Mouse (Mus musculus): ENCODE results near the gene Gas2l3. TPM values are rescaled to one million over a fixed set of nuclear protein-coding genes. Genes with fewer than 3 reads are reported as not detected.

The Gas2l3 gene
- polyA plus RNA-seq, 1 experiment from 2014 or later: 28.8 TPM

DNA sequence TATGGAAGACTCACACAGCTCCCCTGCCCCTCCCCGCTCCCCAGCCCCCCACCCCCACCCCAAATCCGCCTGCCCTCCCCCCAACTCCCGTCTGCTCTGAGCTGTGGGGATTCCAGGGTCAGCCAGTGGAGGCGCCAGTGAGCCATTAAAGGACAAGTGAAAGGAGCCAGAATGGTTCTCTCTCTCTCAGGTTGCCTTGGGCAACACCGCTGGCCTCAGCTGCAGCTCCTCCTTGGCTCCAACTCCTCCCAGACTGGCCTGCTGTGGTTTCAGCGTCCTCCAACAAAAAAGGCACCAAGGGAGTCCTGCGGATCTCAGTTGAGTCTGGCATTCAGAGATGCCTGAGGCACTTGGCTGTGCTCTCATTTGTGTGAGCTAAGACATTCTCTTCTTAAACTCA lies 47.9 kb downstream of the Gas2l3 start:
- peak; percentile 45 for TF ChIP-seq CTCF (IDR thresholded peaks at IDR 0.05; ENCODE audit: low read depth)
- Histone ChIP-seq H3K9me3 (ENCODE audit: low read depth, low read length) (no peaks in the 10 kb centered on the region), H3K27me3 (ENCODE audit: insufficient read depth, low read length) (no peaks in the 10 kb centered on the region), H3K4me2 (0 out of 2 replicates have a peak overlapping the region, but pooled peaks have one; percentile 10), H3K4me1 (ENCODE audit: insufficient read depth) (no peaks in the 10 kb centered on the region), H3K9ac (no peak overlapping the region), H3K4me3 (ENCODE audit: low read depth, low read length) (no peak overlapping the region), H3K27ac (ENCODE audit: low read depth) (no peak overlapping the region), H3K36me3 (ENCODE audit: insufficient read depth) (no peaks in the 10 kb centered on the region)
- DNase-seq (peak; percentile 53), ATAC-seq (ENCODE audit: insufficient read depth) (no peak)
- WGBS: 3% methylated on average over 7 of the region's 7 CpGs

- no peak for TF ChIP-seq CTCF (IDR thresholded peaks at IDR 0.05; ENCODE audit: low read depth)
- Histone ChIP-seq H3K4me3 (ENCODE audit: low read depth, low read length) (no peak overlapping the region), H3K9ac (no peak overlapping the region), H3K9me3 (ENCODE audit: low read depth, low read length) (no peaks in the 10 kb centered on the region), H3K27me3 (ENCODE audit: insufficient read depth, low read length) (no peaks in the 10 kb centered on the region), H3K36me3 (ENCODE audit: insufficient read depth) (no peaks in the 10 kb centered on the region), H3K27ac (ENCODE audit: low read depth) (no peak overlapping the region), H3K4me1 (ENCODE audit: insufficient read depth) (no peaks in the 10 kb centered on the region), H3K4me2 (0 out of 2 replicates have a peak overlapping the region, but pooled peaks have one; percentile 10)
- 31% methylated on average over 7 of the region's 7 CpGs for WGBS
- no peak for DNase-seq
- ATAC-seq (ENCODE audit: insufficient read depth): no peak
Measured at GRCm38 (mm10) chr10:89395321-89395720, 48.4 kb downstream of the Gas2l3 start.

DNA sequence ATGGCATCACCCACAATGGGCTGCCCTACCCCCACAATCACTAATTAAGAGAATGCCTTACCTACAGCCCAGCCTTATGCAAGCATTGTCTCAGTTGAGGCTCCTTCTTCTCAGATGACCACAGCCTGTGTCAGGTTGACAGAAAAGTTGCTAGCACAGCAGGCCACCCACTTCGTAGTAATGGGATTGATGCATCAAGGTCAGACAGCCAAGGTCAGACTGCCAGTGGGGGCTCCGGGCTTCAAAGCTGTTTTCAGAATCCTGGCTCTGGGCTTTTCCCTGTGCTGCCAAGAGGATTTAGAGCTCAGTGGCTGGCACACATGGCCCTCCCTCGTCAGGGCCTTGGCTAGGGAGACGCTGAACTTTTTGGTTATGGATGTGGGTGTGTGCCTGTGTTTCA lies 51.1 kb downstream of the Gas2l3 start:
- WGBS: 35% methylated on average over 4 of the region's 4 CpGs
- TF ChIP-seq CTCF (IDR thresholded peaks at IDR 0.05; ENCODE audit: low read depth): no peak
- DNase-seq (no peak), ATAC-seq (ENCODE audit: insufficient read depth) (no peak)
- no peak overlapping the region for H3K27ac ChIP-seq (ENCODE audit: low read depth)
- no peak overlapping the region for H3K9ac ChIP-seq
- H3K27me3 ChIP-seq (ENCODE audit: insufficient read depth, low read length): no peaks in the 10 kb centered on the region
- H3K4me1 ChIP-seq (ENCODE audit: insufficient read depth): no peaks in the 10 kb centered on the region
- no peaks in the 10 kb centered on the region for H3K9me3 ChIP-seq (ENCODE audit: low read depth, low read length)
- no peaks in the 10 kb centered on the region for H3K36me3 ChIP-seq (ENCODE audit: insufficient read depth)
- no peak overlapping the region for H3K4me2 ChIP-seq
- H3K4me3 ChIP-seq (ENCODE audit: low read depth, low read length): no peak overlapping the region

DNA sequence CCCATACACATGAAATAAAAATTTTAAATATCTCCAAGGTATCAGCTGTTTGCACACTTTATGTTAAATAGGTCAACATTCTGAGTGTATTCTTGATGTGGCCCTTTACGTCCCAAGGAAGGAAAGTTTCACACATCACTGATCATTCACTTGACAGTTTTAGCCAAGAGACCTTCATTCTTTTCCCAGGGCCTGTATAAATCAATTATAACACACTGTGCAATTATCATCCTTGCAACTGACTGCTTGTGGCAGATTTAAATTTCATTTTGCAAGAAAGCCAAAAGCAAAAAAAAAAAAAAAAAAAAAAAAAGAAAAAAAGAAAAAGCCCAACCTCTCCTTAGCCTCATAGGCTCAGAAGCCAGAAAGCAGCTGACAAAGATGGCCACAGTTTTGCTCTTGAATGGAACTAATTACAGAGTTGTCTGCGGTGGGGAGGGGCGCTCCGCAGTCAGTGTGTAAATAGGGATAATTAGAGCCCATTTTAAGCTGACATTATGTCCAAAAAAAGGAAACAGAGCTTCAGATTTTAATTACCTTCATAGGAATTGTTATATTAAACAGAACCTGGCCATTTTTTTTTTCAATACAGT lies 52.1 kb downstream of the Gas2l3 start:
- DNase-seq (no peak), ATAC-seq (ENCODE audit: insufficient read depth) (no peak)
- TF ChIP-seq CTCF (IDR thresholded peaks at IDR 0.05; ENCODE audit: low read depth): no peak
- Histone ChIP-seq H3K27ac (ENCODE audit: low read depth) (no peak overlapping the region), H3K4me1 (ENCODE audit: insufficient read depth) (no peaks in the 10 kb centered on the region), H3K9ac (no peak overlapping the region), H3K27me3 (ENCODE audit: insufficient read depth, low read length) (no peaks in the 10 kb centered on the region), H3K9me3 (ENCODE audit: low read depth, low read length) (no peaks in the 10 kb centered on the region), H3K4me3 (ENCODE audit: low read depth, low read length) (no peak overlapping the region), H3K36me3 (ENCODE audit: insufficient read depth) (no peaks in the 10 kb centered on the region), H3K4me2 (no peak overlapping the region)
- 83% methylated on average over 4 of the region's 4 CpGs for WGBS

DNA sequence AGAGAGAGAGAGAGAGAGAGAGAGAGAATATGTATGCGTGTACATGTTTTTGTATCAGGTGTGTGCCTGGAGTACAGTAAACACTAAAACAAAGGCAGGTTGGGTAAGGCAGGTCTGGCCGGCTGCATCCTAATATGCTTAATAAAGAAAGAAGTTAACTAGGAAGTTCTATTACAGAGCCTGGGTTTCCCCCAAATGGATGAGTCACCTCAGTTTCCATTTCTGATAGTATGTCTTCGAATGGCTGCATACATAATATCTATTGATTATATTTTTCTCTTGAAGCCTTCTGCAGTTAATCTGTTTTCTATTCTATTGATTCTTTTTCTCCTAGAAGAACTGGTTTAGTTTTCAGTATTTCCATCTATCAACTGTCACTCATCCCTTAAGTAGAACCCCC lies 57.3 kb downstream of the Gas2l3 start:
- H3K4me3 ChIP-seq (ENCODE audit: low read depth, low read length): no peak overlapping the region
- H3K9ac ChIP-seq: no peak overlapping the region
- no peak for ATAC-seq (ENCODE audit: insufficient read depth)
- H3K27me3 ChIP-seq (ENCODE audit: insufficient read depth, low read length): no peaks in the 10 kb centered on the region
- no peak for TF ChIP-seq CTCF (IDR thresholded peaks at IDR 0.05; ENCODE audit: low read depth)
- no peak for DNase-seq
- H3K4me2 ChIP-seq: no peak overlapping the region
- no peaks in the 10 kb centered on the region for H3K36me3 ChIP-seq (ENCODE audit: insufficient read depth)
- H3K4me1 ChIP-seq (ENCODE audit: insufficient read depth): no peaks in the 10 kb centered on the region
- WGBS: 81% methylated on average over 3 of the region's 3 CpGs
- no peaks in the 10 kb centered on the region for H3K9me3 ChIP-seq (ENCODE audit: low read depth, low read length)
- H3K27ac ChIP-seq (ENCODE audit: low read depth): no peak overlapping the region

- Histone ChIP-seq H3K9ac (no peak overlapping the region), H3K4me3 (ENCODE audit: low read depth, low read length) (no peak overlapping the region), H3K36me3 (ENCODE audit: insufficient read depth) (no peaks in the 10 kb centered on the region), H3K27ac (ENCODE audit: low read depth) (no peak overlapping the region), H3K4me2 (no peak overlapping the region), H3K4me1 (ENCODE audit: insufficient read depth) (no peaks in the 10 kb centered on the region), H3K27me3 (ENCODE audit: insufficient read depth, low read length) (no peaks in the 10 kb centered on the region), H3K9me3 (ENCODE audit: low read depth, low read length) (no peaks in the 10 kb centered on the region)
- 4% methylated on average over 5 of the region's 5 CpGs for WGBS
- DNase-seq (peak; percentile 90), ATAC-seq (ENCODE audit: insufficient read depth) (peak; percentile 85; the same call in 1 of the 2 replicates)
- TF ChIP-seq CTCF (IDR thresholded peaks at IDR 0.05; ENCODE audit: low read depth): peak; percentile 88
Measured at GRCm38 (mm10) chr10:89383462-89383861, 60.3 kb downstream of the Gas2l3 start.

- 66% methylated on average over 4 of the region's 4 CpGs for WGBS
- H3K27ac ChIP-seq (ENCODE audit: low read depth): no peak overlapping the region
- ATAC-seq (ENCODE audit: insufficient read depth) (no peak), DNase-seq (no peak)
- H3K4me2 ChIP-seq: no peak overlapping the region
- H3K4me3 ChIP-seq (ENCODE audit: low read depth, low read length): no peak overlapping the region
- no peaks in the 10 kb centered on the region for H3K4me1 ChIP-seq (ENCODE audit: insufficient read depth)
- H3K9ac ChIP-seq: no peak overlapping the region
- H3K36me3 ChIP-seq (ENCODE audit: insufficient read depth): no peaks in the 10 kb centered on the region
- TF ChIP-seq CTCF (IDR thresholded peaks at IDR 0.05; ENCODE audit: low read depth): no peak
- no peaks in the 10 kb centered on the region for H3K27me3 ChIP-seq (ENCODE audit: insufficient read depth, low read length)
- H3K9me3 ChIP-seq (ENCODE audit: low read depth, low read length): no peaks in the 10 kb centered on the region
Measured at GRCm38 (mm10) chr10:89377750-89378149, 66.0 kb downstream of the Gas2l3 start.
